Comparison of ENCODE assay signal across 24 mouse cellular contexts in the genomic region with DNA sequence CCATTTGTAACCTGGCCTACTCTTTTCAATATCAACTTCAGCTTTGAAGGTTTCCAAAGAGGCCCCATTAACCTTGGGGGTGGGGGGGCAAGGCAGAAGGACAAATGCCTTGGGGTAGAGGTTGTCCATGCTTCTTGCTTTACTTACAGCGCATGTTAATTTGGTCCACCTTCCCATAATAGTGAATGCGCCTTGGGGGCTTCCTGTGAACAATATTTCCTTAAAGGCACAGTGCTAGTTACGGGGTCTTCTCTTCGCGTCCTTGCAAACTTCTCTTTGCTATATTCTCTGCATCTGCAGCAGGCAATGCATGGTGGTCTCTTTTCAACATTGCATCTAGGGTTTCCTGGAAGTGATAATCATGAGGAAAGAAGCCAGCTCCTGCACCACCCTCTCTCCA.
DNase-seq lines count a peak whose midpoint lies in the region; ATAC-seq lines count a peak whose summit lies in the region.
"Had no signal": no experiment of that assay in that cellular context is flagged by ENCODE, and none has a peak within 500 bp of the region (broad histone marks: within the 10 kb centered on the region; RNA-seq: fewer than 3 reads in every experiment).

No protein-coding gene starts in this region.

- WGBS in forebrain, embryonic 10.5 days, result 95% methylated on average over 5 of the region's 5 CpGs
- WGBS in forebrain, embryonic 14.5 days, result 95% methylated on average over 5 of the region's 5 CpGs
- WGBS in midbrain, embryonic 11.5 days, result 95% methylated on average over 5 of the region's 5 CpGs
- 96% methylated on average over 5 of the region's 5 CpGs for WGBS in midbrain, embryonic 13.5 days

- no peaks in the 10 kb centered on the region for H3K27me3 ChIP-seq in forebrain, embryonic 10.5 days (ENCODE audit: poor library complexity, severe bottlenecking)
- no peaks in the 10 kb centered on the region for H3K27me3 ChIP-seq in forebrain, embryonic 14.5 days (replicated peaks; ENCODE audit: control insufficient read depth, insufficient read depth, low read length)
- H3K27me3 ChIP-seq in midbrain, embryonic 11.5 days (ENCODE audit: control insufficient read depth, insufficient read depth, low read length), result no peaks in the 10 kb centered on the region
- H3K27me3 ChIP-seq in midbrain, embryonic 13.5 days, result no peaks in the 10 kb centered on the region
- H3K27me3 ChIP-seq: CH12.LX; embryonic facial prominence, embryonic 13.5 days; heart, embryonic 13.5 days; hindbrain, embryonic 12.5 days; hindbrain, embryonic 15.5 days; Patski had no signal

- no peak overlapping the region for H3K27ac ChIP-seq in forebrain, embryonic 10.5 days
- H3K27ac ChIP-seq in forebrain, embryonic 14.5 days (ENCODE audit: low read depth, low read length), result no peak overlapping the region
- H3K27ac ChIP-seq in midbrain, embryonic 11.5 days (ENCODE audit: low read depth, low read length), result no peak overlapping the region
- no peak overlapping the region for H3K27ac ChIP-seq in midbrain, embryonic 13.5 days
- H3K27ac ChIP-seq: embryonic facial prominence, embryonic 10.5 days; embryonic facial prominence, embryonic 13.5 days; heart, embryonic 13.5 days; hindbrain, embryonic 12.5 days; hindbrain, embryonic 15.5 days had no signal

- no peak overlapping the region for H3K4me2 ChIP-seq in forebrain, embryonic 14.5 days (ENCODE audit: low read length)
- no peak overlapping the region for H3K4me2 ChIP-seq in midbrain, embryonic 11.5 days
- H3K4me2 ChIP-seq in midbrain, embryonic 13.5 days (replicated peaks), result no peak overlapping the region
- H3K4me2 ChIP-seq: embryonic facial prominence, embryonic 13.5 days; heart, embryonic 13.5 days; hindbrain, embryonic 12.5 days; hindbrain, embryonic 15.5 days had no signal

- peak; percentile 12 for DNase-seq in forebrain, embryonic 10.5 days (ENCODE audit: extremely low spot score, low spot score)
- no peak for DNase-seq in forebrain, embryonic 14.5 days (ENCODE audit: low spot score)
- DNase-seq in heart, adult 11 months, result peak; percentile 29
- DNase-seq in heart, postnatal 4 days, result no peak
- DNase-seq in midbrain, embryonic 11.5 days (ENCODE audit: low spot score, missing footprints), result peak; percentile 68
- DNase-seq in frontal cortex, postnatal 14 days (ENCODE audit: low spot score in 2 of 2), result no peak
- DNase-seq: adrenal gland, postnatal 10 days; adrenal gland, postnatal 36 days; B cell, adult 2 months; embryo, embryonic 11 days; gastrocnemius, postnatal 36 days; heart, postnatal 14 days had no signal

- H3K36me3 ChIP-seq in forebrain, embryonic 10.5 days (replicated peaks), result peaks cover 94% of the 10 kb centered on the region
- H3K36me3 ChIP-seq in forebrain, embryonic 14.5 days (ENCODE audit: control insufficient read depth, insufficient read depth, low read length), result peaks cover 20% of the 10 kb centered on the region
- H3K36me3 ChIP-seq in midbrain, embryonic 11.5 days (ENCODE audit: control insufficient read depth, insufficient read depth, low read length), result no peaks in the 10 kb centered on the region; the same call in 1 of the 2 replicates
- peaks cover 48% of the 10 kb centered on the region for H3K36me3 ChIP-seq in midbrain, embryonic 13.5 days
- H3K36me3 ChIP-seq: G1E had no signal

- H3K9me3 ChIP-seq in forebrain, embryonic 10.5 days, result no peaks in the 10 kb centered on the region
- no peaks in the 10 kb centered on the region for H3K9me3 ChIP-seq in forebrain, embryonic 14.5 days (replicated peaks; ENCODE audit: control insufficient read depth, low read length)
- H3K9me3 ChIP-seq in midbrain, embryonic 11.5 days (ENCODE audit: control insufficient read depth, low read length), result no peaks in the 10 kb centered on the region
- no peaks in the 10 kb centered on the region for H3K9me3 ChIP-seq in midbrain, embryonic 13.5 days
- H3K9me3 ChIP-seq: embryonic facial prominence, embryonic 10.5 days; embryonic facial prominence, embryonic 13.5 days; heart, embryonic 13.5 days; hindbrain, embryonic 12.5 days; hindbrain, embryonic 15.5 days had no signal

- no peak overlapping the region for H3K9ac ChIP-seq in forebrain, embryonic 14.5 days (ENCODE audit: low read length)
- no peak overlapping the region for H3K9ac ChIP-seq in midbrain, embryonic 11.5 days (ENCODE audit: low read length)
- no peak overlapping the region for H3K9ac ChIP-seq in midbrain, embryonic 13.5 days (replicated peaks)
- H3K9ac ChIP-seq: embryonic facial prominence, embryonic 13.5 days; heart, embryonic 13.5 days; hindbrain, embryonic 12.5 days; hindbrain, embryonic 15.5 days had no signal

- ATAC-seq in forebrain, embryonic 14.5 days, result no peak
- ATAC-seq in midbrain, embryonic 11.5 days (ENCODE audit: low FRiP score), result no peak
- no peak for ATAC-seq in midbrain, embryonic 13.5 days
- ATAC-seq: forebrain, embryonic 16.5 days; intestine, postnatal 0 days; Patski had no signal

- no peak overlapping the region for H3K4me3 ChIP-seq in forebrain, embryonic 10.5 days
- no peak overlapping the region for H3K4me3 ChIP-seq in forebrain, embryonic 14.5 days (ENCODE audit: low read depth, low read length)
- no peak overlapping the region for H3K4me3 ChIP-seq in midbrain, embryonic 11.5 days (ENCODE audit: low read depth, low read length)
- no peak overlapping the region for H3K4me3 ChIP-seq in midbrain, embryonic 13.5 days (replicated peaks)
- H3K4me3 ChIP-seq: embryonic facial prominence, embryonic 10.5 days; embryonic facial prominence, embryonic 13.5 days; erythroblast, embryonic 14.5 days; heart, embryonic 13.5 days; hindbrain, embryonic 12.5 days; hindbrain, embryonic 15.5 days had no signal

- no peaks in the 10 kb centered on the region for H3K4me1 ChIP-seq in forebrain, embryonic 10.5 days
- no peaks in the 10 kb centered on the region for H3K4me1 ChIP-seq in forebrain, embryonic 14.5 days (ENCODE audit: control insufficient read depth, insufficient read depth, low read length)
- H3K4me1 ChIP-seq in midbrain, embryonic 11.5 days (ENCODE audit: control insufficient read depth, insufficient read depth, low read length), result no peaks in the 10 kb centered on the region
- H3K4me1 ChIP-seq in midbrain, embryonic 13.5 days (replicated peaks), result no peaks in the 10 kb centered on the region
- H3K4me1 ChIP-seq: embryonic facial prominence, embryonic 10.5 days; embryonic facial prominence, embryonic 13.5 days; hindbrain, embryonic 12.5 days; hindbrain, embryonic 15.5 days had no signal

Comparison
In these comparisons a context has a peak if more than half of its experiments do, and no peak if none do; other contexts are left out.
1. DNase-seq: peak in forebrain, embryonic 10.5 days (single experiment), heart, adult 11 months (single experiment) and midbrain, embryonic 11.5 days (single experiment); none in forebrain, embryonic 14.5 days (single experiment), heart, postnatal 4 days (single experiment) and frontal cortex, postnatal 14 days (0 of 2).